Mouse (Mus musculus): ENCODE measurements around the gene Dhrs1. TPM values are rescaled to one million over a fixed set of nuclear protein-coding genes. Genes with fewer than 3 reads are reported as not detected.

The Dhrs1 gene
- 109 and 140 TPM in 2 replicates for total RNA-seq (2014; rRNA removed)
- 263 and 286 TPM in 2 replicates for polyA plus RNA-seq (2012; rRNA removed)

- Histone ChIP-seq H3K27me3 (ENCODE audit: control insufficient read depth, insufficient read depth, low read length) (no peaks in the 10 kb centered on the region), H3K4me3 (ENCODE audit: insufficient read depth, low read depth, low read length) (peak within 1 kb of the TSS; percentile 80), H3K4me1 (ENCODE audit: control insufficient read depth, insufficient read depth, low read length) (peaks cover 10% of the 10 kb centered on the region), H3K79me2 (ENCODE audit: control insufficient read depth, insufficient read depth, low read length) (peaks cover 5% of the 10 kb centered on the region), H3K27ac (replicated peaks; ENCODE audit: insufficient read depth, low read depth, low read length) (peak within 1 kb of the TSS; percentile 53), H3K36me3 (ENCODE audit: control insufficient read depth, insufficient read depth, low read length) (peaks cover 28% of the 10 kb centered on the region), H3K9ac (ENCODE audit: low read depth, low read length) (peak within 1 kb of the TSS; percentile 77)
- peak; percentile 61 for TF ChIP-seq POLR2A (IDR thresholded peaks at IDR 0.05; ENCODE audit: extremely low read depth, insufficient read depth, low read length)
- TF ChIP-seq CTCF (IDR thresholded peaks at IDR 0.05; ENCODE audit: low read depth, low read length): no peak
- peak; percentile 83 for DNase-seq (ENCODE audit: extremely low read depth, low read depth, low spot score)
- under 1% methylated on average over 48 of the region's 48 CpGs for WGBS
Observed at GRCm38 (mm10) chr14:55745180-55745860, at the start of gene Dhrs1, which contains the start of gene Nop9. Gene Dhrs1 (minus strand): TSS chr14:55745690. Gene Nop9 (plus strand): TSS chr14:55745693.

- H3K4me3 ChIP-seq (ENCODE audit: insufficient read depth, low read depth, low read length): no peak overlapping the region
- no peaks in the 10 kb centered on the region for H3K4me1 ChIP-seq (ENCODE audit: control insufficient read depth, insufficient read depth, low read length)
- H3K27ac ChIP-seq (replicated peaks; ENCODE audit: insufficient read depth, low read depth, low read length): no peak overlapping the region
- H3K27me3 ChIP-seq (ENCODE audit: control insufficient read depth, insufficient read depth, low read length): no peaks in the 10 kb centered on the region
- TF ChIP-seq POLR2A (IDR thresholded peaks at IDR 0.05; ENCODE audit: extremely low read depth, insufficient read depth, low read length) (no peak), CTCF (IDR thresholded peaks at IDR 0.05; ENCODE audit: low read depth, low read length) (no peak)
- WGBS: 83% methylated on average over 2 of the region's 2 CpGs
- H3K36me3 ChIP-seq (ENCODE audit: control insufficient read depth, insufficient read depth, low read length): no peaks in the 10 kb centered on the region
- no peak overlapping the region for H3K9ac ChIP-seq (ENCODE audit: low read depth, low read length)
- DNase-seq (ENCODE audit: extremely low read depth, low read depth, low spot score): no peak
- no peaks in the 10 kb centered on the region for H3K79me2 ChIP-seq (ENCODE audit: control insufficient read depth, insufficient read depth, low read length)
Observed at GRCm38 (mm10) chr14:55793946-55794345, 48.5 kb upstream of the Dhrs1 start.

DNA sequence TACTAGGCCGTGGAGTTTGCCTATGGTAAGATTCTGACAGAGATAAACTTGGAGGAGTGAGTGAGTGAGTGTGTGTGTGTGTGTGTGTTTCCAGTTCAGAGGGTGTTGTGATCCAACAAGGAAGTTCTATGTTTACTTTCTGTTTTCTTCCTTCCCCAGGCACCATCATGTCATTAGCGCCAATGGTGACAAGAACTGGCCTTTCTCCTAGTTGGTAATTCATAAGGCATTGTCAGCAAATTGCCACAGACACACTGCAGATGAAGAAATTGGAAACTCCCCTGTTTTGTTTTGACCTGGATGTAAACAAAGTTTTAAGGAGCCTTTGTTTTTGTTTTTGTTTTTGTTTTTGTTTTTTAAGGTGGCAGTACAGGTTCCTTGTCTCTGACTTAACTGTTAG lies 48.0 kb upstream of the Dhrs1 start:
- no peak for TF ChIP-seq CTCF (IDR thresholded peaks at IDR 0.05; ENCODE audit: low read depth, low read length)
- no peak for TF ChIP-seq POLR2A (IDR thresholded peaks at IDR 0.05; ENCODE audit: extremely low read depth, insufficient read depth, low read length)
- no peak overlapping the region for H3K4me3 ChIP-seq (ENCODE audit: insufficient read depth, low read depth, low read length)
- no peak overlapping the region for H3K27ac ChIP-seq (replicated peaks; ENCODE audit: insufficient read depth, low read depth, low read length)
- 71% methylated on average over 2 of the region's 2 CpGs for WGBS
- H3K9ac ChIP-seq (ENCODE audit: low read depth, low read length): no peak overlapping the region
- no peaks in the 10 kb centered on the region for H3K36me3 ChIP-seq (ENCODE audit: control insufficient read depth, insufficient read depth, low read length)
- no peaks in the 10 kb centered on the region for H3K27me3 ChIP-seq (ENCODE audit: control insufficient read depth, insufficient read depth, low read length)
- H3K79me2 ChIP-seq (ENCODE audit: control insufficient read depth, insufficient read depth, low read length): no peaks in the 10 kb centered on the region
- DNase-seq (ENCODE audit: extremely low read depth, low read depth, low spot score): no peak
- H3K4me1 ChIP-seq (ENCODE audit: control insufficient read depth, insufficient read depth, low read length): no peaks in the 10 kb centered on the region

- Histone ChIP-seq H3K27ac (replicated peaks; ENCODE audit: insufficient read depth, low read depth, low read length) (no peak within 1 kb of the TSS), H3K27me3 (ENCODE audit: control insufficient read depth, insufficient read depth, low read length) (no peaks in the 10 kb centered on the region), H3K4me1 (ENCODE audit: control insufficient read depth, insufficient read depth, low read length) (no peaks in the 10 kb centered on the region), H3K4me3 (ENCODE audit: insufficient read depth, low read depth, low read length) (peak within 1 kb of the TSS; percentile 50), H3K9ac (ENCODE audit: low read depth, low read length) (peak within 1 kb of the TSS; percentile 18; the same call in 1 of the 2 replicates), H3K79me2 (ENCODE audit: control insufficient read depth, insufficient read depth, low read length) (no peaks in the 10 kb centered on the region), H3K36me3 (ENCODE audit: control insufficient read depth, insufficient read depth, low read length) (no peaks in the 10 kb centered on the region)
- peak; percentile 18 for DNase-seq (ENCODE audit: extremely low read depth, low read depth, low spot score)
- 0 out of 2 replicates have a peak, but pooled peaks have one; percentile 14 for TF ChIP-seq POLR2A (IDR thresholded peaks at IDR 0.05; ENCODE audit: extremely low read depth, insufficient read depth, low read length)
- no peak for TF ChIP-seq CTCF (IDR thresholded peaks at IDR 0.05; ENCODE audit: low read depth, low read length)
- WGBS: 5% methylated on average over 40 of the region's 40 CpGs
Observed at GRCm38 (mm10) chr14:55788256-55789050, 43.0 kb upstream of the Dhrs1 start, which contains the start of gene Ripk3. Gene Ripk3 (minus strand): TSS chr14:55788865.

- Histone ChIP-seq H3K79me2 (ENCODE audit: control insufficient read depth, insufficient read depth, low read length) (no peaks in the 10 kb centered on the region), H3K4me3 (ENCODE audit: insufficient read depth, low read depth, low read length) (no peak overlapping the region), H3K9ac (ENCODE audit: low read depth, low read length) (no peak overlapping the region), H3K27me3 (ENCODE audit: control insufficient read depth, insufficient read depth, low read length) (no peaks in the 10 kb centered on the region), H3K4me1 (ENCODE audit: control insufficient read depth, insufficient read depth, low read length) (no peaks in the 10 kb centered on the region), H3K36me3 (ENCODE audit: control insufficient read depth, insufficient read depth, low read length) (no peaks in the 10 kb centered on the region), H3K27ac (replicated peaks; ENCODE audit: insufficient read depth, low read depth, low read length) (no peak overlapping the region)
- no peak for DNase-seq (ENCODE audit: extremely low read depth, low read depth, low spot score)
- 48% methylated on average over 11 of the region's 11 CpGs for WGBS
- TF ChIP-seq CTCF (IDR thresholded peaks at IDR 0.05; ENCODE audit: low read depth, low read length) (no peak), POLR2A (IDR thresholded peaks at IDR 0.05; ENCODE audit: extremely low read depth, insufficient read depth, low read length) (no peak)
Observed at GRCm38 (mm10) chr14:55787731-55788130, 42.2 kb upstream of the Dhrs1 start.

All from liver, adult 2 months (tissue).